Mouse (Mus musculus): ENCODE data around the gene Prelid3b.

Gene Prelid3b

DNA sequence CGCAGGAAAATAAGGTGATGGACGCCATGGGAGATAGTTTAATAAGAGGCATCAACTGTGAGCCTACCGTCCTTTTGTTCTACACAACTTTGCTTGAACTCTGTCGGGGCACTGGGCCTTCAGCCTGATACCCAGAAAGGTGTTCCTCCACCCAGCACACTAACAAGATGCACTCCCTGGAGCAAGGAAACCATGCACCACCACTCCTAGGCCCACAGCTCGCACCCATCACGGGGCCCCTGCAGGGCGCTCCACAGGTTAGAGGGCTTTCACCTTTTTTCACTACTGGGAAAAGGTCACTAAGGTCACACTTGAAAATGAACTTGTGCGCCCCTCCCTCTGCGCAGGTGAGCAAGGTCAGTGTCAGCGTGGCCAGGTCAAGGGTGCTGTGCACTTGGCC lies 9.5 kb downstream of the Prelid3b start:
- no peak for DNase-seq (ENCODE audit: low read depth, low spot score)

DNA sequence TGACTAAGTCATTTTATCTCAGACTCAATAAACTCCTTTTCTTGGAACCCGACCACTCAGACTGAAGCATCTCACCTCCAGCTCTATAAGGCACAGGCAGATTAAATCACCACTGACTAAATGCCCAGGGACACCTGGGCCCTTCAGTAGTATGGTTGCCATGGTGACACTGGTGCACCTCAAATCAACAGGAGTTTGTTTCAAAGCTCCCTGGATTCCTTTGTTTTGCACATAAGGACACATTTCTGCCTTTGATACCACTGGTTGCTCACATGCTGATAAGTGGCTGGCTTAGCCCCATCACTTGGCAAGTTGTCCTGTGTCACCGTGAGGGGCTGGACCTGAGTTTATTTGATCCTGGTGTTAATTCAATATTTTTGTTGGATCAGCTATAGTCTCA lies 13.5 kb downstream of the Prelid3b start:
- no peak for DNase-seq (ENCODE audit: low read depth, low spot score)

DNA sequence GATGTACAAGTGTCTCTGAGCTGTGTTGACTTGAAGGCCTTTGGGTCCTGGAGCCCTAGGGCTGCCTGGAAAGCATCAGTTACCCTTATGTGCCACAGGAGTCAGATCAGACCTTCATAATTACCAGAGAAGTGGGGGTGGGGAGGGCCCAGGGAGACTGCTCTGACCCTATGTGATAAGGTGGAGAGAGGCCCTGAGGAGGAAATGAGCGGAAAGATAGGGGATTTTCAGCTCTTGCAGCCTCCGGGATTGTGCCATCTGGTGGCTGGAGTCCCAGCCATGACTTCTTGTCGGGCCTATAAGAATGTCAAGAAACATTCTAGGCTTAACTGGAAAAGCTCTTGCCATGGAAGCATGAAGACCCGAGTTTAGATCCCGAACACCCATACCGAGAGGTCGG lies 19.2 kb downstream of the Prelid3b start:
- DNase-seq (ENCODE audit: low read depth, low spot score), result no peak

DNA sequence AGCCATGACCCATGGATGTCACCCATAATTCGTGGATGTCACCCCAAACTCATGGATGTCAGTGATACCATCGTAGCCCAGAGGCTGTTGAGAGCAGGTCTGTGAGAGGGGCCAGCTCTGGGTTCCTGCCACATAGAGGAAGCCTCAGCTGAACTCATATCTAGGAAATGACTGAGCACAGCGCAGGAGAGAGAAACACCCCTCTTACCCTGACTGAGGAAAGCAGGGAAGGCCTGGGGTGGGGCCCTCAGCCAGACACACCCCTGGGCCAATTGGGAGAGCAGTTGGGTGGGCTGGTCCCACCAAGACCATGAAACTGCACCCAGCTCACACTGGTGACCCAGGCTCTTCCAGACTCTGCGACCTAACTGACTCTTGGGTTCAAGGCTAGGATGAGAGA lies 22.5 kb downstream of the Prelid3b start, which contains the start of gene Tubb1:
Gene Tubb1 (plus strand): TSS at position 343 of the 400 bp plus-strand sequence.
- DNase-seq (ENCODE audit: low read depth, low spot score), result no peak

DNA sequence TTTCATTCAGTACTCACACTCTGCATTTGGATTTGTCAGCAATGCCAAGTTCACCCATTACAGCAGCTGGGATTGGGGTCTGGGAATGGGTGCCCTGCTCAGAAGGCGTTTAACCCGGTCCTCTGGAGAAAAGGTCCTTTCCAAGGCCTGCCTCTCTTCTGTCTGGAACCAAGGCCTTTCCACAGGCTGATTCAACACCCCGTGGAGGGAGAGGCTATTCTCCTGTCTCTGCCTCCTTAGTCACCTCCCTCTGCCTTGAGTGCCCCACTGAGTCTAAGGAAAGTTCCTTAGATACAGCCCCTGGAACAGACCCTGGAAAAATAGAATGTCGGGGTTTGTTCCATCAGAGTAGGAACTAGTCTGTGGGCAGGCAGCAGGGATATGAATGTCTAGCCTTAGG lies 24.5 kb downstream of the Prelid3b start:
- no peak for DNase-seq (ENCODE audit: low read depth, low spot score)

DNA sequence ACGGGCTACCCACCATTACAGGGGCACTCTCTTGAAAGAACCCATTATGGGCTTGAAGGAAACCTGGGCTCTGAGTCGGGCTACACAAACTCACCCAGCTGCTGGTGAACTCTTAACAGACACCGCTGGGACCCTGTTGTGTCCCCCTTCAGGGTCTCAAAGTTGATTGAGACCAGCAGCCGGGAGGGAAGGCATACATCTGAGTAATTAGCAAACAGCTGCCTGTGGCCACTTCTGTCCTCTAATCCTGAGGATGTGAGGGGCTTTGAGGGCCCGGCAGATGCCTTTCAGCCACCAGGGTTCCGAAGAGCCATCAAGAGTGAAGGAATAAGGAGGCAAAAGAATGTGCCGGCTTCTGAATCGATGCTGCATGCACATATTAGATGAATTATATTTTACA lies 26.0 kb downstream of the Prelid3b start:
- DNase-seq (ENCODE audit: low read depth, low spot score), result no peak

DNA sequence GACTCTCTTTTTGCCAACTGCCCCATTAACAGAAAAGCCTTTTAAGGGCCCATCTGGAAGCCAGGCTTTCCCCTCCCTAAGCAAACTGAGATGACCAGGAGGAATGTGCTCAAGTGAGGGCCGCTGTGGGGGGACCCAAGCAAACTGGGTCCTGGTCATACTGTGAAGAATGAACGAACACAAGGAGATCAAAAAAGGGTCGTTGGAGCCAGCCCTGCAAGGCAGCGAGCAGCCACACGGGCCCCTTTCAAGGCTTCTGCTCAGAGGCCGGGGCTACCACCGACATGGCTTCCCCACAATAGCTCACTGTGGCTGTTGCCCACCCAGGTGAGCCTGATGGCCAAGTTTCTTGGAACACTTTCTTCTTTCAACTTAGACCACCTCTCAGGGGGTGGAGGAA lies 26.4 kb downstream of the Prelid3b start:
- no peak for DNase-seq (ENCODE audit: low read depth, low spot score)

DNA sequence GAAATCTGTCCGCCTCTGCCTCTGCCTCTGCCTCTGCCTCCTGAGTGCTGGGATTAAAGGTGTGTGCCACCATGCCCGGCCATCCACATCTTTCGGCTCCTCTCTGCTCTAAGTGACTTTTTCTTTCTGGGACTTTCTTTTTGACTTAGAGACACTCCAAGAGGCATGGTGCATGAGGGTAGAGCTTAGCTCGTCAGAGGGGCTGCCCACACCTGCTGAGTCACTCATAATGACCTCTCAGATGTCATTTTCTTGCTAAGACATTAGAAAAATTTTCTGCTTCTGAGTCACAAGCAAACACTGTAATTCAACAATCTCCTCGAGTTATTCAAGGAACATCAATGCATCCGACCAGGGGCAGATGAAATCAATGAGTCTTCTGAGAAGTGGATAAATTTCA lies 27.9 kb downstream of the Prelid3b start:
- DNase-seq (ENCODE audit: low read depth, low spot score), result no peak

DNA sequence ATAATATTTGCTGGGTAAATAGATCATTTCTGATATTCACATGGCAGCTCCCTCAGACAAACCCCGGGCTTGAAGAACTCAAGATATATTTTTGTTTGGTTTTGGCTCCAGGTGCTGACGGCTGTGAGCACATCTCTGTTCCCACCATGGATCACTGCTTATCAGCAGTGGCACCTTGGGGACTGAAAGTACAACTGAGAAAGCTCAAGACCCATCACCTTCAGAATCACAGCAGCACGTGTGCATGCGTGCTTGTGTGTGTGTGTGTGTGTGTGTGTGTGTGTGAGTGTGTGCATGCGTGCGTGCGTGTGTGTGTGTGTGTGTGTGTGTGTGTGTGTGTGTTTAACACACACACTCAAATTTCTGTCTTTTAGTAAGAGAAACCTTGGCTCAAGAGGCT lies 28.5 kb downstream of the Prelid3b start:
- no peak for DNase-seq (ENCODE audit: low read depth, low spot score)

DNA sequence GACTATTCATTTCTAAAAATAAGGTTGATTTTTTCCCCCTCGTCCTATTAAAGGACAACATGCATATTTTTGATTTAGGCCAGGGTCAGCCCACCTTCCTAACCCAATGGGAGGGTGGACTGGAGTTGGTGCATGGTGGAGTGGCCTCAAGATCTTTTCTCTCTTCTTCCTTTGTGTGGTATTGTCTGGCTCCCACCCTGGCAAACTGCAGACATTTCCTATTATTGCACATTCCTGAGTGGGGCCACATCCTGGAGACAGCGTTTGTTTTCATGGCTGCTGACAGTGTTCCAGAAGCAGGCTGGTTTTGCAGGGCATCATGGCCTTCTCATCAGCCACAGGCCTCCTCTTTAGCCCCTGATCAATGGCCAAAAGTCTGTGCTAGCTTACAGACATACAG lies 29.8 kb downstream of the Prelid3b start:
- no peak for DNase-seq (ENCODE audit: low read depth, low spot score)

DNA sequence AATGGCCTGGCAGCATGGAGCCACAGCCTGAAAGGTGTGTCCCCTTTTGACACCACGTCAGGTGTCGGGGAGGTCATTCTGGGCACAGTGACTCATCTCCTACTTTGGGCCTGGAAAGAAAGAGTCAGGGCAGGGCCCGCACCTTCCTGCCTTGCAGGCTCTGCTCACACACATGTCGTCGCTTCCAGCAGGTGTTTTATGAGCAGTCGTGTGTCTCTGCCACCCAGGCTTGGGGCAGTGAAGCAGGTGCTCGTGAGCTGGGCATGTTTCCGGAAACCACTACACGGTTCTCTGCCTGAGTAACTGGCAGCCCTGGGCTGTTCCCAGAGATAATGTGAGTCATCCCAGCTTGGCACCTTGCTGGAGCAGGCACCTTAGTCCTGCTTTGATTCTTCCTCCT lies 30.4 kb downstream of the Prelid3b start:
- DNase-seq (ENCODE audit: low read depth, low spot score), result peak; percentile 49

DNA sequence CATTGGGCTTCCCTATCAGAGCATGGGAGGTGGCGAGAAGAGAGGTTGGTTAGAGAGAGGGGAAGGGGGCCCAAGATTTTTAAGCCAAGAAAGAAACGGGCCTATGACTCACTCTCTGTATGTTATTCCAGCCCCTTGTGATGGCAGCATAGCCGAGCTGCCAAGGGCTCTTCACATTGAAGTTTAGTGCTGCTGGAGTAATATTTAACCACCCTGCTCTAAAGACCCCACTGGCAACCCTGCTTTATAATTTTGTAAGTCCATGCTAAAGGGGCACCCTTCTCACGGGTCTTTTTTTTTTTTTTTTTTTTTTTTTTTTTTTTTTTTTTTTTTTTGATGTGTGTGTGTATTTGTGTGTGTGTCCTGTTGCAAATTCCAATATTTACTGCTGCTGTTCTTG lies 31.0 kb downstream of the Prelid3b start:
- no peak for DNase-seq (ENCODE audit: low read depth, low spot score)

DNA sequence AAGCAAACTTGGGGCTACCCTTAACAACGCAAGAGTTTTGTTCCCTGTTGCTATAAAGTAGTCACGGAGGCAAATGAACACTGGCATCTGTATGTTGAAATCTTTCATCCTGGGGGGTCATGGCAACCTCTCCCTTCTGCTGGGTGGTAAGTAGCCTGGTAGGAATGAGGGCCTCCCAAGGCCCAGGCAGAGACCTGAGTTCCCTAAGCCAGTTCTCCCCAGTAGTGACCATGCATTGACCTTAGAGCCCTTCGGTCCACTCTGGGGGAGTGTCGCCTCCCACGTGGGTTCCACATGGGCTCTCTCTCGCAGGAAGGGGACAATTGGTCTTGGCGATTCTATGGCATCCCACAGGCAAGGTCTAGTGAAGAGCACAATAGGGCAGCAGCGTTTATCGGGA lies 32.9 kb downstream of the Prelid3b start:
- no peak for DNase-seq (ENCODE audit: low read depth, low spot score)

DNA sequence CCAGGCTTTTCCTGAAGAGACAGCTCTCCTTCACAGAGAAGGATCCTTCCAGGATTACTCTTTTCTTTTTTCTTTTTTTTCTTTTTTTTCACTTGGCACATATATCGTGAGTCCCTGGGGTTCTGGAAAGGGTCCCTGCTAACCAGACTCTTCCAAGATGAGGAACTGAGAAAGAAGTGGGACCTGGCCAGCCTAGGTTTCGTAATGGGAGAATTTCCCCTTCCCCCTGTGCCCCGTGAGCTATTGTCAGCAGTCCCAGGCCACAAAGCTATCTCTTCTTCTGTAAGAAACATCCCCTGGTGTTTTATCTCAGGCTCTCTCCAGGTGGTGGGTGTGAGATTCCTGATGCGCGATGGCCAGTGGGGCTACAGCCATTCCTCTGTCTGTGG lies 33.4 kb downstream of the Prelid3b start:
- DNase-seq (ENCODE audit: low read depth, low spot score), result no peak

DNA sequence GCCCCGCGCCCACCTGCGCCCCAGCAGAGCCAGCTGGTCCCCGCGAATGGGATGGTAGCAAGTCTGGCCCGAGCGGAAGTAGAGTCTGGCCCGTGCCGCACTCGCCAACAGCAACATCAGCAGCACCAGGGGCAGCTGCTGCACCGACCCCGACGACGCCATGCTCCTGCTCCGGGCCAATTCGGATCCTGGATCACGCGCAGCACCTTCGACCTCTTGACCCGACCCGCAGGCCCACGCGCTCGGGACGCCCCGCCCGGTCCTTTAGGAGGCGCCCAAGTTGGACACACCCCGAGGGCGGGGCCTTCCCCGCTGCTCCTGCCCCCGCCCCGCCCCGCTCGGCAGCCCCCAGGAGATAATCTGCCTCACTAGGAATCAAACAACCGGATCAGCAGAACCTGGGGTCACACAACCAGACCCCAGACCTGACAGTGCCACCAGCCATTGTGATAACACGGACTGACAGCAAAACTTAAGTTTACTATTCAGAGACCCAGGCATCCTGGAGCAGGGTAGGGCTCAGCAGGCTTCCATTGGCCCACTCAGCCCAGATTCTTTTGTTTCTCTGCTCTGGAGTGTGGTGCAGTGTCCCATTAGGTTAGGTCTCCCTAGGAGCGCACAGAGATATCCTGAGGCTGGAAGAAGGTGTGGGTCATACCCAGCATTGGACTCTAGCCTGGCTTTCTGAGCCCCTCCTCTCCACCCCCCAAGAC lies 34.0 kb downstream of the Prelid3b start, which contains the start of gene Ctsz:
Gene Ctsz (minus strand): TSS at position 303 of the 713 bp plus-strand sequence.
- peak; percentile 81 for DNase-seq (ENCODE audit: low read depth, low spot score)

DNA sequence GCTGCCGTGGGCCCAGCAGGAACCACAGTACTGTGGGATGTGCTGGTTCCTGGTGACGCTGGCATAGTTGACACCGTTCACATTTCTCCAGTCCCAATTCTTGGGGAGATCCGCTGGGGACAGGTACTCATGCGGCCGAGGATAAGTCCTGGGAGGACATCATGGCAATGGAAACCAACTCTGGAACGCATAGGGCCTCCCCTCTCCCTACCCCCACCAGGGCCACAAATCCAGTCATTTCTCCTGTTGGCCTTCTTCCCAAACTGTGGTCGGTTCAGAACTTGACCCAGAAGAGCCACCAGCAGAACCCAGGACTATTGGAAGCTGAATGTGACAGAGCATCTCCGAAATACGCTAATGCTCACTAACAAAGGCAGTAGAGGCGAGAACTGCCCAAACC lies 34.7 kb downstream of the Prelid3b start:
- no peak for DNase-seq (ENCODE audit: low read depth, low spot score)

DNA sequence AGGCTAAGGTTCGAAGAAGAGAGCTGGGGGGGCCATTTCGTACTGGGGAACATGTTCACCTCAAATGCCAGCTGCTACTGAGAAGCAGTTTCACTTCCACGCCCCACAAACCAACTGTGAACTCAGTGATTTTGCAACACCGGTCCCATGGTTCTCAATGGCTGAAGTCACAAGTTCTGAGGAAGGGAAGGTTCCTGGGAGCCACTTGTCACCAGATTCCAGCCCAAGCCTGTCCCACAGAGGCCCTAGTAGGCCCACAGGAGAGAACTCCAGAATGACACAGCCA lies 35.2 kb downstream of the Prelid3b start:
- peak; percentile 30 for DNase-seq (ENCODE audit: low read depth, low spot score)

DNA sequence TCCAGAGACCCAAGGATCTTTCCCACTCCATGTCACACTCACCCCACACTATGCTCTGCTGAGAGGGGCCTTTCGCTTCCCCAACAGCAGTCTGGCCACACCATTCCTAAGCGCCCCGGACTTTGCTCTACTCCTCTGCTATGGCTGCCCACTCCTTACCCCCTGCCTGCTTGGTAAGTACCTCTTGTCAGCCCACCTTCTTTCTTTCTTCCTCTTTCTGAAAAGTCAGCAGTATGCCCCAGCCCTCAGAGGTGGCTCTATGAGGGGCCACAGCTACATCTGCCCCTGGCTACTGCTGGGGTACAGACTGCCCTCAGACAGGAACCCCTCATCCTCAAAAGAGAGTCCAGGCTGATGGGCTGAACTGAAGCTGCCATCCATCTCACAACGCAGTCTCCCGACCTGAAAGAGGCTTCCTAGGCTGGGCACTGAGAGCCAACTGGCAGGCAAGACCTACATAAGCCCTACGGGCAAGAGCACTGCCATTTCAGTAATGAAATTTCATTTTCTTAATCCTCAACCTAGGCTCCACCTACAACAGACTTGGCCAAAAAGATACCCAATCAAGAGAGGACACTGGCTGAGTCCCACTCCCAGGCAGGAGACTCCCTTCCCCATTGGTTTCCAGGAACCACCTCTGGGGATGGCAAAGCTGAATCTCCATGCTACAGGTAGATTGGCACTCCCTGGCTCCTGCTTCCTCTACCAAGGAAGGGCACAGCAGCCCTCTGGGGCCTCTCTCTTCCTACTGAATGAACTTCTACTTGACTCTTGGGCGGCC lies 35.8 kb downstream of the Prelid3b start:
- DNase-seq (ENCODE audit: low read depth, low spot score), result no peak

DNA sequence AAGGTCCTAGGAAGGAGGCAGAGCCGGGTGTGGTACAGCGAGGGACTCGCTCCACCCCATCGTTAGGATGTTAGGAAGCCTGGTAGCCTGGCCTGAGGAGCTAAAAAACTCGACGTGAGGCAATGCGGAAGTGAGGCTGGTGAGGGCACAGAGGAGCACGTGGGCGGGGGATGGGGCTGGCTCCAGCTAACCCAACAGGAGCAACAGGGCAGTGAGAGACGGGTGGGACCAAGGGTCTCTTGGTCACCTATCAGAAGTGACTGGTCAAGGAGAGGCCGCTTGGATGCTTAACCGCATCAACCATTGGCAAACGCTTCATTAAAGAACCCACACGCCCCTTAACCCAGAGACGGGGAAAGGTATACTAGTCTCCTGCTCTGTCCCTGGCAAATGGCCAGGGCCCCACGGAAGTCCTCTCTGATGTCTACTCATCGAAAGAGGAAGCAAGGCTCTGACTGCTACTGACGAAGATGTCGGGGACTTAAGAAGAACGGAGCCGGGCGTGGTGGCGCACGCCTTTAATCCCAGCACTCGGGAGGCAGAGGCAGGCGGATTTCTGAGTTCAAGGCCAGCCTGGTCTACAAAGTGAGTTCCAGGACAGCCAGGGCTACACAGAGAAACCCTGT lies 36.7 kb downstream of the Prelid3b start:
- DNase-seq (ENCODE audit: low read depth, low spot score), result peak; percentile 34

DNA sequence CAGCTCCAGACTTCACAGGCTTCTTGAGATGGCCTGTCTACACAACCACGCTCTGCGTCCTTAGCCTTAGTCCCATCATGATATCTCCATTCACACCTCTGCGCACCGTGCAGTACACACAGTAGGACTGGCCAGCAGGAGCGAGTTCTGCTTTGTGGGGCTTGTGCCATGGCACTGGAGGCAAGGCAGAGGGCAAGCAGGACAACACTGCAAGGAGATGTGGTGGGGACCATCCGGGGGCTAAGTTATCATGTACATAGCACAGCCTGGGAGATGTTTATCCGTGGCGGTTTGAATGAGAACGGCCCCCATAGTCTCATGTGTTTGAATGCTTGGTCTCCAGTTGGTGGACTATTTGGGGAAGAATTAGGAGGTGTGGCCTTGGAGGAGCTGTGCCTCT lies 37.9 kb downstream of the Prelid3b start:
- DNase-seq (ENCODE audit: low read depth, low spot score), result no peak

DNA sequence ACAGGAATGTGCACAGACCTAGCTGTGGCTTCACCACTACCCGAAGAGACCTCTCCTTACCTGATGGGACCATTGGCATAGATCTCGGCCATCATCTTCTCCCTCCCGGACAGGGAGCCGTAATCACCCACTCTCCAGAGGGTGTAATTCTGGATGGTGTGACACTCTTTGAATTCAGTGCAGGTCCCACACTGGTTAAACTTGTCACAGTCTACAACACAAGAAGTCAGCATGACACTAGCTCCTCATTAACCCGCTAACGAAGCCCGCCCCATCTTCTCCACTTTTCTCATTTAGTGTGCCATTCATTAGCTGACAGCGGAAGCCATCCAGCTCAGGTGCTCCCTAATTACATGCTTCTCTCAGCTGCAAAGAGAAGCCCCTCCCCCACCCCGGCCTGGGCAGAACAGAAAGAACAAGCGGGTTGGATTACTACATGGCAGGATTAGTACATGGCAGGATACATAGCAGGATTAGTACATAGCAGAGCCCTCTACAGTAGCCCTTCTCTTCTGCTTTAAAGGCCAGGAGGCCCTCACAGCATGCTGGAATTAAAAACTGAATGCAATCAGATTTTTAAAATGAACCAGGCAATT lies 43.8 kb downstream of the Prelid3b start:
- DNase-seq (ENCODE audit: low read depth, low spot score), result no peak

DNA sequence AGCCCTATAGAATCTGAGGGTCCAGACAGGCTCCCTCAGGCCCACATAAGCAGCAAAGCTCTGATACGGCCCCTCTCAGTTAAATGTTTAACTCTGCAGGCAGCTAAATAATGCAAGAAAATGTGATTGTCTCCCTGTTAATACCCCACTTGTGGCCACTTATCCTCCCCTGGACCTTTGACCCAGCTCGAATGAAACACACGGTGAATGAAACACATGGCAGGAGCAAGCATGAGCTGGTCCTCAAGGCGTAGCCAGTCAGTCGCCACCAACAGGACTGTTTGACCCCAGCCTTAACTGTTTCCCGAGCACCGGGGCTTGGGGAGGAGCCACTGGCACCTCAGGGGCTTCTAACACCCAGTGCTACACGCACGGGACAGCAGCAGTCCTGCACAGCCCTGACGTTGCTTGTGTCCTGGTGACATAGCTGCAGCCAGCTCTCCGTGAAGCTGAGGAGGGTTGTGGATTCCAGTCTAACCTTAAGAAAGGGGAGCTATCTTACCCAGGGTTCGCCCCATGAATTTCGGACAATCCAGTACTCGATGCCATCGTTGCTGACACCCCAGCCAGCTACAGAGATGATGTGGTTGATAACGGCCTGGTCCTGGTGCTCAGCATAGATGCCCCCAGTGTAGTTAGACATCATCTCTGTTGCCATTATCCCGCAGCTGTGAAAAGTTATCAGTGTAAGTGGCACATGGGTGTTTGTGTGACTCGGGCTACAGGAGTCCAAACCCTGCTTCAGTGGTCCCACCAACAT lies 44.6 kb downstream of the Prelid3b start:
- DNase-seq (ENCODE audit: low read depth, low spot score), result no peak
